ENCODE assay signal across 31 mouse cellular contexts in genomic region chr2:93591706-93592105, GRCm38 (mm10). TPM values are rescaled to one million over a fixed set of nuclear protein-coding genes. Genes with fewer than 3 reads are reported as not detected.
DNase-seq lines count a peak whose midpoint lies in the region; ATAC-seq lines count a peak whose summit lies in the region.
"Had no signal": no experiment of that assay in that cellular context is flagged by ENCODE, and none has a peak within 500 bp of the region (broad histone marks: within the 10 kb centered on the region; RNA-seq: fewer than 3 reads in every experiment).

No protein-coding gene starts in this region.

- peaks cover 23% of the 10 kb centered on the region for H3K27me3 ChIP-seq in heart, embryonic 10.5 days (ENCODE audit: insufficient read depth, poor library complexity, severe bottlenecking)
- H3K27me3 ChIP-seq in limb, embryonic 10.5 days (ENCODE audit: low read depth, poor library complexity, severe bottlenecking), result peaks cover 48% of the 10 kb centered on the region
- no peaks in the 10 kb centered on the region for H3K27me3 ChIP-seq in forebrain, embryonic 13.5 days
- no peaks in the 10 kb centered on the region for H3K27me3 ChIP-seq in hindbrain, embryonic 13.5 days
- H3K27me3 ChIP-seq: embryonic facial prominence, embryonic 12.5 days; embryonic facial prominence, embryonic 15.5 days; forebrain, embryonic 15.5 days had no signal

- peak overlapping the region; percentile 52; the same call in 1 of the 2 replicates for H3K27ac ChIP-seq in heart, embryonic 10.5 days
- peak overlapping the region; percentile 32; the same call in 1 of the 2 replicates for H3K27ac ChIP-seq in limb, embryonic 10.5 days
- H3K27ac ChIP-seq in forebrain, embryonic 13.5 days, result no peak overlapping the region
- H3K27ac ChIP-seq in hindbrain, embryonic 13.5 days, result no peak overlapping the region; the same call in 1 of the 2 replicates
- H3K27ac ChIP-seq: embryonic facial prominence, embryonic 15.5 days; forebrain, embryonic 12.5 days; forebrain, embryonic 15.5 days had no signal

- no peaks in the 10 kb centered on the region for H3K9me3 ChIP-seq in heart, embryonic 10.5 days
- no peaks in the 10 kb centered on the region for H3K9me3 ChIP-seq in limb, embryonic 10.5 days (replicated peaks)
- H3K9me3 ChIP-seq in forebrain, embryonic 13.5 days (replicated peaks), result no peaks in the 10 kb centered on the region
- no peaks in the 10 kb centered on the region for H3K9me3 ChIP-seq in hindbrain, embryonic 13.5 days
- H3K9me3 ChIP-seq: embryonic facial prominence, embryonic 12.5 days; embryonic facial prominence, embryonic 15.5 days; forebrain, embryonic 10.5 days; forebrain, embryonic 12.5 days; forebrain, embryonic 15.5 days; G1E had no signal

- H3K9ac ChIP-seq in forebrain, embryonic 13.5 days, result no peak overlapping the region
- no peak overlapping the region for H3K9ac ChIP-seq in hindbrain, embryonic 13.5 days
- H3K9ac ChIP-seq: embryonic facial prominence, embryonic 12.5 days; embryonic facial prominence, embryonic 15.5 days; forebrain, embryonic 12.5 days; forebrain, embryonic 15.5 days; forebrain, postnatal 0 days had no signal

- no peak overlapping the region for H3K4me2 ChIP-seq in forebrain, embryonic 13.5 days
- H3K4me2 ChIP-seq in hindbrain, embryonic 13.5 days, result no peak overlapping the region
- H3K4me2 ChIP-seq: embryonic facial prominence, embryonic 12.5 days; embryonic facial prominence, embryonic 15.5 days; forebrain, embryonic 12.5 days; forebrain, embryonic 15.5 days had no signal

- H3K4me1 ChIP-seq in heart, embryonic 10.5 days, result peaks cover 24% of the 10 kb centered on the region
- peaks cover 74% of the 10 kb centered on the region for H3K4me1 ChIP-seq in limb, embryonic 10.5 days
- H3K4me1 ChIP-seq in forebrain, embryonic 13.5 days, result peaks cover 7% of the 10 kb centered on the region
- peaks cover 5% of the 10 kb centered on the region; the same call in 1 of the 2 replicates for H3K4me1 ChIP-seq in hindbrain, embryonic 13.5 days (replicated peaks)
- H3K4me1 ChIP-seq: forebrain, embryonic 15.5 days had no signal

- ATAC-seq in forebrain, embryonic 13.5 days, result no peak
- no peak for ATAC-seq in hindbrain, embryonic 13.5 days (ENCODE audit: low FRiP score)
- ATAC-seq: activated CD4-positive, CD25-positive, alpha-beta regulatory T cell, adult 4 months; CD4-positive, CD25-positive, alpha-beta regulatory T cell, adult 4 months; forebrain, embryonic 15.5 days; forebrain, postnatal 0 days; Patski had no signal

- H3K36me3 ChIP-seq in heart, embryonic 10.5 days, result no peaks in the 10 kb centered on the region
- no peaks in the 10 kb centered on the region for H3K36me3 ChIP-seq in limb, embryonic 10.5 days
- H3K36me3 ChIP-seq in forebrain, embryonic 13.5 days (ENCODE audit: poor library complexity, severe bottlenecking), result no peaks in the 10 kb centered on the region
- H3K36me3 ChIP-seq in hindbrain, embryonic 13.5 days, result no peaks in the 10 kb centered on the region
- H3K36me3 ChIP-seq: embryonic facial prominence, embryonic 12.5 days; embryonic facial prominence, embryonic 15.5 days; forebrain, embryonic 10.5 days; forebrain, embryonic 12.5 days; forebrain, embryonic 15.5 days; G1E had no signal

- no peak overlapping the region for H3K4me3 ChIP-seq in heart, embryonic 10.5 days
- H3K4me3 ChIP-seq in limb, embryonic 10.5 days, result no peak overlapping the region
- H3K4me3 ChIP-seq in forebrain, embryonic 13.5 days, result no peak overlapping the region
- H3K4me3 ChIP-seq in hindbrain, embryonic 13.5 days, result no peak overlapping the region
- H3K4me3 ChIP-seq: embryonic facial prominence, embryonic 12.5 days; embryonic facial prominence, embryonic 15.5 days; erythroblast, embryonic 14.5 days; forebrain, embryonic 10.5 days; forebrain, embryonic 12.5 days; forebrain, embryonic 15.5 days had no signal

- no peak for DNase-seq in heart, embryonic 10.5 days (ENCODE audit: low spot score)
- no peak for DNase-seq in heart, adult 9 months (ENCODE audit: low spot score in 2 of 2)
- DNase-seq in limb, embryonic 10.5 days (ENCODE audit: low spot score), result no peak
- DNase-seq in retina, embryonic 14.5 days (ENCODE audit: low spot score), result peak; percentile 60
- peak; percentile 21 for DNase-seq in retina, postnatal 7 days (ENCODE audit: low read depth, low spot score)
- no peak for DNase-seq in thymus, postnatal 36 days
- DNase-seq: adrenal gland, adult 2 months; adrenal gland, postnatal 10 days; adrenal gland, postnatal 25 days; B cell, adult 2 months; cerebellum, adult 11 months; cerebellum, adult 18-20 months; cerebellum, adult 8-10 months; cerebellum, adult 9-11 months; cerebellum, postnatal 14 days; cerebellum, postnatal 36 days; embryo, embryonic 11 days; forebrain, postnatal 0 days had no signal

- WGBS in heart, embryonic 10.5 days, result 53% methylated on average over 2 of the region's 2 CpGs
- 20% methylated on average over 2 of the region's 2 CpGs for WGBS in limb, embryonic 10.5 days
- 42% methylated on average over 2 of the region's 2 CpGs for WGBS in forebrain, embryonic 13.5 days
- 53% methylated on average over 2 of the region's 2 CpGs for WGBS in hindbrain, embryonic 13.5 days

RNA-seq across cellular contexts. Expression of gene Gm10803, which starts 31.3 kb away (rescaled TPM):
- polyA plus RNA-seq in heart, embryonic 10.5 days (2016; fragmentation: Nextera tagmentation; extraction: Ambion mirVana), result not detected in 2 replicates
- polyA plus RNA-seq in limb, embryonic 10.5 days (2016; fragmentation: Nextera tagmentation; extraction: Ambion mirVana), result not detected in 2 replicates
- not detected in 2 replicates for polyA plus RNA-seq in forebrain, embryonic 13.5 days (2015; fragmentation: Nextera tagmentation; extraction: Ambion mirVana)
- not detected in 2 replicates for polyA plus RNA-seq in hindbrain, embryonic 13.5 days (2015; fragmentation: Nextera tagmentation; extraction: Ambion mirVana)
- polyA plus RNA-seq: activated CD4-positive, CD25-positive, alpha-beta regulatory T cell, adult 4 months; adrenal gland, adult 2 months; brain, embryonic 14.5 days; CD4-positive, CD25-positive, alpha-beta regulatory T cell, adult 4 months; embryonic facial prominence, embryonic 12.5 days; embryonic facial prominence, embryonic 15.5 days; erythroblast, embryonic 14.5 days; forebrain, embryonic 10.5 days; forebrain, embryonic 12.5 days; forebrain, embryonic 15.5 days; forebrain, postnatal 0 days; G1E; Patski had no signal

RNA-seq across cellular contexts. Expression of gene Alx4, which starts 50.5 kb away (rescaled TPM):
- polyA plus RNA-seq in heart, embryonic 10.5 days (2016; fragmentation: Nextera tagmentation; extraction: Ambion mirVana), result 0.83 and 3.6 TPM in 2 replicates
- polyA plus RNA-seq in limb, embryonic 10.5 days (2016; fragmentation: Nextera tagmentation; extraction: Ambion mirVana), result 12.5 and 14.8 TPM in 2 replicates
- 0.62 and 1.00 TPM in 2 replicates for polyA plus RNA-seq in forebrain, embryonic 13.5 days (2015; fragmentation: Nextera tagmentation; extraction: Ambion mirVana)
- 0.57 and 0.78 TPM in 2 replicates for polyA plus RNA-seq in hindbrain, embryonic 13.5 days (2015; fragmentation: Nextera tagmentation; extraction: Ambion mirVana)
- polyA plus RNA-seq: activated CD4-positive, CD25-positive, alpha-beta regulatory T cell, adult 4 months; CD4-positive, CD25-positive, alpha-beta regulatory T cell, adult 4 months; G1E; Patski had no signal

Comparison
In these comparisons a context has a peak if more than half of its experiments do, and no peak if none do; other contexts are left out.
1. DNase-seq: peak in retina, embryonic 14.5 days (single experiment) and retina, postnatal 7 days (single experiment); none in heart, embryonic 10.5 days (single experiment), heart, adult 9 months (0 of 2), limb, embryonic 10.5 days (single experiment) and thymus, postnatal 36 days (0 of 2).
2. H3K27ac ChIP-seq: peak in heart, embryonic 10.5 days (single experiment) and limb, embryonic 10.5 days (single experiment); none in forebrain, embryonic 13.5 days (single experiment) and hindbrain, embryonic 13.5 days (single experiment).